Mouse (Mus musculus): ENCODE results near the gene Lhpp. TPM values are rescaled to one million over a fixed set of nuclear protein-coding genes. Genes with fewer than 3 reads are reported as not detected.

Gene Lhpp
- polyA plus RNA-seq, 1 experiment from 2014 or later: 9.3 TPM

DNA sequence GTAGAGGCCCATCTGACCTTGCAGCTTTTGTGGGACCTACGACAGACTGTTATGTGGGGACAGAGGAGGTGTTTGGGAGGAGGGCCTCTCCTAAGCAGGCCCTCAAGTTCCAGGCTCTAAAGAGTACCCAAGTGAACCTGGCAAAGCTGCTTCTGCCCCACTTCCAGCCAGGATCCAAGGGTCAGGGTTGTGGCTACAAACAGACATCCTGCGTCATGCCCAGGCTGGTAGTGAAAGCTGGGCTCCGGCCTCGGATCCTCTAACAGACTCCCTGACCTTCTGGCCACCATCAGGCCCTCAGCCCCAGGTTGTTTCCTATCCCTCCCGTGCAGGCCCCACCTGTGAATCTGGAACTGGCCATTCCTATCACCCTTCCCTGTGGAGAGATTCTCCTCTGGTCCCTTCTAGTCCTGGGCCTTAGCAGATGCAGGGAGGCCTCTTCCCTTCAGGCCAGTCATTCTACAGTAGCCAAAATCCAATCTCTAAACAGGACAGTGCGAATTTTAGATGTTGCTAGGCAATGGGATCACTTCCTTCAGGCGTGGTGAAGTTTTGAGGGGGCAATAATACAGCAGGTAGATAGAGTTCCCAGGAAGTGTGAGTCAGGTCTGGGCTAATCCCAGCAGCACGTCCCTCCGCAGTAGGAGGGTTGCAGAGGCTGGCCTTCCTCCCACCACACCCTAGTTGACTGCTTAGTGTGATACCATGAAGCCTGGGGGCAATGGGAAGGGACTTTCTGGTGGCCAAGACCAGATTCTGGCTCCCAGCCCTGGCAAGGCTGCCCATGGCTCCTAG, 93.3 kb downstream of the Lhpp start:
- 72% methylated on average over 9 of the region's 9 CpGs for WGBS
- Histone ChIP-seq H3K9ac (ENCODE audit: low read length) (no peak overlapping the region), H3K4me2 (replicated peaks; ENCODE audit: low read depth) (no peak overlapping the region), H3K9me3 (ENCODE audit: control insufficient read depth, low read length) (no peaks in the 10 kb centered on the region), H3K4me1 (replicated peaks; ENCODE audit: control insufficient read depth, insufficient read depth) (0 out of 2 replicates have a peak, but pooled peaks cover 2% of the 10 kb centered on the region), H3K27me3 (ENCODE audit: control insufficient read depth, insufficient read depth, low read length) (no peaks in the 10 kb centered on the region), H3K4me3 (ENCODE audit: low read depth, low read length) (no peak overlapping the region), H3K27ac (replicated peaks) (0 out of 2 replicates have a peak overlapping the region, but pooled peaks have one; percentile 35), H3K36me3 (ENCODE audit: control insufficient read depth, insufficient read depth, low read length) (no peaks in the 10 kb centered on the region)
- DNase-seq (ENCODE audit: low spot score) (peak; percentile 45), ATAC-seq (ENCODE audit: low FRiP score, low TSS enrichment) (peak; percentile 69)
- TF ChIP-seq CTCF (IDR thresholded peaks at IDR 0.05; ENCODE audit: low read depth) (no peak), EP300 (optimal IDR thresholded peaks at IDR 0.05) (no peak)

DNA sequence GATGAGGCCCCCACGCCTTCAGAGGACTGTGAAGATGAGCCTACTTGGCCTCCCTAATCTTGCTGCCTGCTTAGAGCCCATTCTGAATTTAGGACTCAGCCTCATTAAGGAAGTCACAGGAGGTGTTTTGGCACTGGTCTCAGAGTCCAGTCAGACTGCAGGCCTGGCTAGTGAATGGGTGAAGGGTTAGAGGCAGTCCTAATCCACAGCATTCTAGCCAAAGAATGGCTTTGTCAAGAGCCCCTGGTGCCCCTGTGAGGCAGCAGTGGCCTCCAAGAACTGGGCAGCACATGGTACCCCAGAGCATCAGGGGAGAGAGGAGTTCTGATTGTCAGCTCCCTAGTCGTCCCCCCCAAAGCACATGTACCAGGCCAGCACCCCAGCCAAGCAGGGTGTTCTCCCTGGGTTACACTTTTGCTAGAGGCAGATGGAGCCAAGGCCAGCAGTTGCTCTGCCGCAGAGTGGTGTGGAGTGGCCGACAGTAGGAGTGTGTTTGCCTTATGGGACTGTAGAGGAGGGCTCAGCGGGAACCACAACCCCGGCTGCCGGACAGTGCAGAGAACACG, 94.0 kb downstream of the Lhpp start:
- Histone ChIP-seq H3K27me3 (ENCODE audit: control insufficient read depth, insufficient read depth, low read length) (no peaks in the 10 kb centered on the region), H3K9ac (ENCODE audit: low read length) (no peak overlapping the region), H3K27ac (replicated peaks) (0 out of 2 replicates have a peak overlapping the region, but pooled peaks have one; percentile 35), H3K36me3 (ENCODE audit: control insufficient read depth, insufficient read depth, low read length) (no peaks in the 10 kb centered on the region), H3K4me3 (ENCODE audit: low read depth, low read length) (no peak overlapping the region), H3K9me3 (ENCODE audit: control insufficient read depth, low read length) (no peaks in the 10 kb centered on the region), H3K4me1 (replicated peaks; ENCODE audit: control insufficient read depth, insufficient read depth) (0 out of 2 replicates have a peak, but pooled peaks cover 2% of the 10 kb centered on the region), H3K4me2 (replicated peaks; ENCODE audit: low read depth) (no peak overlapping the region)
- ATAC-seq (ENCODE audit: low FRiP score, low TSS enrichment) (no peak), DNase-seq (ENCODE audit: low spot score) (no peak)
- TF ChIP-seq EP300 (optimal IDR thresholded peaks at IDR 0.05) (no peak), CTCF (IDR thresholded peaks at IDR 0.05; ENCODE audit: low read depth) (no peak)
- WGBS: 87% methylated on average over 8 of the region's 8 CpGs

DNA sequence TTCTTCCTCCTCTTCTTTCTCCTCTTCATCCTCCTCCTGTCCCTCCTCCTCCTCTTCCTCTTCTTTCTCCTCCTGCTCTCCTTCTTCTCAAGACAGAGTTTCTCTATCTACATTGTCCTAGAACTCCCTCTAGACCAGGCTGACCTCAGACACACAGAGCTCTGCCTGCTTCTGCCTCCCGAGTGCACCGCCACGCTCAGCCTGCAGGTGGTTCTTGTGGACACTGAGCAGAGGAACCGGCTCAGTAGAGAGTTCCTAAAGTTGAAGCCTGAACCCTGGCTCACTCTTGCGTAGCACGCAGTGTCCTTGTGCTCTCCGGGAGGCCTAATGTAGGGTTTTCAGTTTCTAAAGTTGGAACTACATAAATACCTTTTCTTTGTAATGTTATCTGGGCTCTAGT, 94.7 kb downstream of the Lhpp start:
- no peak overlapping the region for H3K4me2 ChIP-seq (replicated peaks; ENCODE audit: low read depth)
- 86% methylated on average over 7 of the region's 7 CpGs for WGBS
- H3K9me3 ChIP-seq (ENCODE audit: control insufficient read depth, low read length): no peaks in the 10 kb centered on the region
- ATAC-seq (ENCODE audit: low FRiP score, low TSS enrichment): no peak
- TF ChIP-seq CTCF (IDR thresholded peaks at IDR 0.05; ENCODE audit: low read depth): peak; percentile 53
- TF ChIP-seq EP300 (optimal IDR thresholded peaks at IDR 0.05): no peak
- H3K9ac ChIP-seq (ENCODE audit: low read length): no peak overlapping the region
- H3K4me3 ChIP-seq (ENCODE audit: low read depth, low read length): no peak overlapping the region
- H3K4me1 ChIP-seq (replicated peaks; ENCODE audit: control insufficient read depth, insufficient read depth): 0 out of 2 replicates have a peak, but pooled peaks cover under 1% of the 10 kb centered on the region
- no peaks in the 10 kb centered on the region for H3K27me3 ChIP-seq (ENCODE audit: control insufficient read depth, insufficient read depth, low read length)
- no peak for DNase-seq (ENCODE audit: low spot score)
- no peaks in the 10 kb centered on the region for H3K36me3 ChIP-seq (ENCODE audit: control insufficient read depth, insufficient read depth, low read length)
- no peak overlapping the region for H3K27ac ChIP-seq (replicated peaks)

DNA sequence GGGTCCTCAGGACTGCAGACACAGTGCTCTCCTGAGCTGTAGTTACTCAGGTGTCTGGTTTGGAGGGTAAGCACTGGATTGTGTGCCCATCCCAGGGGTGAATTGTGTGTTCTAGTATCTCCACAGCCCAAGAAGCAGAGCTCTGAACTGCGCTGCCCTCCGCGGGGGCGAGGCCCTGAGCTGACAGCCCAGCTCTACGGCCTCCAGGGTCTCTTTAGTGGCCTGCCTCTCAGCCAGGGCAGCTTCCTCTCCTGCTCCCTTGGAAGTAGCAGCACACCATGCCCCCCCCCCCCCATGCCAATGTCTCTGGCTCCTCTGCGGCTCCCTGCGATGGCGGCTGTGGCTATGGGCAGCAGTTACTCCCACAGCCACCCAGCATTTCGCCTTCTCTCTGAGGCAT, 101.1 kb downstream of the Lhpp start:
- H3K27ac ChIP-seq (replicated peaks): peak overlapping the region; percentile 58; the same call in 1 of the 2 replicates
- no peaks in the 10 kb centered on the region for H3K27me3 ChIP-seq (ENCODE audit: control insufficient read depth, insufficient read depth, low read length)
- no peak overlapping the region for H3K4me2 ChIP-seq (replicated peaks; ENCODE audit: low read depth)
- peaks cover 4% of the 10 kb centered on the region; the same call in 1 of the 2 replicates for H3K36me3 ChIP-seq (ENCODE audit: control insufficient read depth, insufficient read depth, low read length)
- H3K9me3 ChIP-seq (ENCODE audit: control insufficient read depth, low read length): no peaks in the 10 kb centered on the region
- TF ChIP-seq EP300 (optimal IDR thresholded peaks at IDR 0.05) (no peak), CTCF (IDR thresholded peaks at IDR 0.05; ENCODE audit: low read depth) (no peak)
- no peak for DNase-seq (ENCODE audit: low spot score)
- no peak; the same call in 1 of the 2 replicates for ATAC-seq (ENCODE audit: low FRiP score, low TSS enrichment)
- H3K4me1 ChIP-seq (replicated peaks; ENCODE audit: control insufficient read depth, insufficient read depth): peaks cover 6% of the 10 kb centered on the region; the same call in 1 of the 2 replicates
- WGBS: 65% methylated on average over 9 of the region's 9 CpGs
- H3K4me3 ChIP-seq (ENCODE audit: low read depth, low read length): no peak overlapping the region
- H3K9ac ChIP-seq (ENCODE audit: low read length): peak overlapping the region; percentile 35; the same call in 1 of the 2 replicates

DNA sequence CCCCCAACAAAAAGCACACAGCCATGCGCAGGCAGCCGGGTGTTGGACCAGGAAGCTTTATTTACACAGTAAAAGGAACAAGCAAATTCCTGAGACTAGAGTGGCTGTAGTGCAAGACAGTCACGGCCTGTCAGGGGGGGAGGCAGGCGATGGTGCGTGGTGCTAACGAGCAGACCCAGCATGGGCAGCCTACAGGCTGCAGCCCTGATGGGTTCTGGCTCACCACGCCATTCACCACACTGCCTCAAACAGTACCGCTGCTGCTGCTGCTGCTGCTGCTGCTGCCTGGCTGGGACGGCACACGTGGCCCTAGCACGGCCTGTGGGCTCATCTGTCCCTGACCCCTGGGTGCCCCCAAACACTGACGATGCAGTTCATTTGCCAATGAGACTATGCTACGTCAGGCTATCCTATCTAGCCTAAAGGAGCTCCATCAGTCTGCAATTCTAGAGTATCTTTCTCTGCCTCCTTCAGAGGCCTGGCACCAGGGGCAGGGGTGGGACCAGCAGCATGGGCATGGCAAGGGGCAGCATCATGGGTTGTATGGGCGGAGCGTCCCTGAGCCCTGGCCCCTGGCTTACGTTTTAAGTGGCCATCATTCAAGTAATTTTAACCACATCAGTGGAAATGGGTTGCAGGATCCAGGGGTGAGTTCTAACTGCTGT, 101.7 kb downstream of the Lhpp start:
- 31% methylated on average over 16 of the region's 16 CpGs for WGBS

More for the DNA sequence above, 101.7 kb downstream of the Lhpp start:
- TF ChIP-seq CTCF (IDR thresholded peaks at IDR 0.05; ENCODE audit: low read depth) (no peak), EP300 (optimal IDR thresholded peaks at IDR 0.05) (no peak)
- Histone ChIP-seq H3K4me1 (replicated peaks; ENCODE audit: control insufficient read depth, insufficient read depth) (peaks cover 6% of the 10 kb centered on the region; the same call in 1 of the 2 replicates), H3K4me3 (ENCODE audit: low read depth, low read length) (no peak overlapping the region), H3K9me3 (ENCODE audit: control insufficient read depth, low read length) (no peaks in the 10 kb centered on the region), H3K4me2 (replicated peaks; ENCODE audit: low read depth) (no peak overlapping the region), H3K27me3 (ENCODE audit: control insufficient read depth, insufficient read depth, low read length) (no peaks in the 10 kb centered on the region), H3K9ac (ENCODE audit: low read length) (peak overlapping the region; percentile 35; the same call in 1 of the 2 replicates), H3K36me3 (ENCODE audit: control insufficient read depth, insufficient read depth, low read length) (peaks cover 4% of the 10 kb centered on the region; the same call in 1 of the 2 replicates), H3K27ac (replicated peaks) (peak overlapping the region; percentile 58)
- peak; percentile 34 for DNase-seq (ENCODE audit: low spot score)
- ATAC-seq (ENCODE audit: low FRiP score, low TSS enrichment): peak; percentile 48
